Mouse (Mus musculus) liver, adult 2 months (tissue): ENCODE measurements around the gene Slc4a5.

Experiments used
- CTCF ChIP-seq: fragments of 200-500 bp; IDR thresholded peaks from 2 replicates; pipeline ENCODE4 v1.5.1; 2011; ENCODE audit warnings: low read depth, low read length, control low read depth
- POLR2A ChIP-seq: fragments of 200-500 bp; IDR thresholded peaks from 2 replicates; pipeline ENCODE4 v1.6.1; 2011; ENCODE audit warnings: low read length, control low read depth; ENCODE audit not compliant: insufficient read depth; ENCODE audit errors: extremely low read depth

- TF ChIP-seq POLR2A: no peak
- no peak for TF ChIP-seq CTCF
Measured at GRCm38 (mm10) chr6:83315293-83315692, 95.7 kb downstream of the Slc4a5 start.
